Mouse (Mus musculus) CH12.LX (cell line): ENCODE measurements around the gene Zbtb38.

Source experiments
- BHLHE40 ChIP-seq: IDR thresholded peaks from 2 replicates; pipeline ENCODE4 v1.6.1; 2011; ENCODE audit warnings: mild to moderate bottlenecking, low read depth, low read length, improper control_type of control experiment
- CTCF ChIP-seq, 2 experiments: IDR thresholded peaks in 1 of 2; conservative IDR thresholded peaks in 1 of 2; 2 replicates each; pipeline ENCODE4 v1.5.1; 2011 to 2012; ENCODE audit warnings: low read depth in 2 of 2, low read length in 2 of 2, improper control_type of control experiment in 1 of 2, inconsistent platforms in 1 of 2, mild to moderate bottlenecking in 1 of 2, moderate library complexity in 1 of 2
- GABPA ChIP-seq: IDR thresholded peaks from 2 replicates; pipeline ENCODE4 v1.6.1; 2012; ENCODE audit warnings: low read depth, low read length, improper control_type of control experiment, inconsistent platforms; ENCODE audit not compliant: insufficient replicate concordance

- TF ChIP-seq GABPA (no peak), BHLHE40 (no peak), CTCF (conservative IDR thresholded peaks at IDR 0.05 in 1 of 2, IDR thresholded peaks at IDR 0.05 in 1 of 2; ENCODE audit: low read depth in 2 of 2, low read length in 2 of 2) (no peak)
Observed at GRCm38 (mm10) chr9:96754625-96754969, 2.0 kb upstream of the Zbtb38 start.
